ENCODE assay signal across 23 mouse cellular contexts in genomic region chr13:5204143-5204542, GRCm38 (mm10).
DNase-seq lines count a peak whose midpoint lies in the region; ATAC-seq and TF ChIP-seq lines count a peak whose summit lies in the region.
"Had no signal": no experiment of that assay in that cellular context is flagged by ENCODE, and none has a peak within 500 bp of the region (broad histone marks: within the 10 kb centered on the region; RNA-seq: fewer than 3 reads in every experiment).

No protein-coding gene starts in this region.

- no peaks in the 10 kb centered on the region for H3K9me3 ChIP-seq in kidney, postnatal 0 days (replicated peaks; ENCODE audit: low read length)
- H3K9me3 ChIP-seq: embryonic facial prominence, embryonic 13.5 days; heart, embryonic 12.5 days; hindbrain, embryonic 12.5 days; liver, embryonic 13.5 days; lung, embryonic 15.5 days; megakaryocyte, embryonic 14.5 days; neural tube, embryonic 13.5 days had no signal

- TF ChIP-seq CTCF in kidney, postnatal 0 days (IDR thresholded peaks at IDR 0.05; ENCODE audit: low read depth), result no peak

- 0 out of 2 replicates have a peak, but pooled peaks have one; percentile 29 for ATAC-seq in kidney, postnatal 0 days (replicated peaks; ENCODE audit: low FRiP score, low read depth)
- no peak for ATAC-seq in erythroid progenitor cell, adult 5-6 weeks (replicated peaks; ENCODE audit: low FRiP score, poor library complexity, severe bottlenecking)
- ATAC-seq: inflammation-experienced regulatory T-cells, adult 6 months had no signal

- H3K27ac ChIP-seq in kidney, postnatal 0 days, result no peak overlapping the region
- H3K27ac ChIP-seq: embryonic facial prominence, embryonic 13.5 days; hindbrain, embryonic 12.5 days; liver, embryonic 13.5 days; lung, embryonic 15.5 days; neural tube, embryonic 13.5 days had no signal

- H3K27me3 ChIP-seq in kidney, postnatal 0 days (ENCODE audit: insufficient read depth, low read length), result no peaks in the 10 kb centered on the region
- H3K27me3 ChIP-seq: embryonic facial prominence, embryonic 13.5 days; heart, embryonic 12.5 days; hindbrain, embryonic 12.5 days; liver, embryonic 13.5 days; lung, embryonic 15.5 days; megakaryocyte, embryonic 14.5 days; neural tube, embryonic 13.5 days had no signal

- DNase-seq in kidney, postnatal 0 days (ENCODE audit: low spot score), result peak; percentile 79
- DNase-seq in kidney, postnatal 36 days, result no peak
- DNase-seq in ovary, adult 18-20 months (ENCODE audit: low spot score), result peak; percentile 23
- no peak for DNase-seq in ovary, postnatal 14 days (ENCODE audit: low spot score)
- DNase-seq in adrenal gland, postnatal 25 days, result peak; percentile 32
- DNase-seq in left cerebral cortex, postnatal 14 days (ENCODE audit: low spot score in 2 of 2), result no peak
- DNase-seq: B cell, adult 2 months; cerebellum, adult 9-11 months; gastrocnemius, postnatal 10 days; heart, adult 11 months; heart, postnatal 14 days; liver, embryonic 13.5 days; midbrain, embryonic 14.5 days; spleen, adult 18-20 months; thymus, postnatal 36 days had no signal

- H3K4me3 ChIP-seq in kidney, postnatal 0 days (replicated peaks; ENCODE audit: low read depth, low read length), result no peak overlapping the region
- H3K4me3 ChIP-seq: embryonic facial prominence, embryonic 13.5 days; heart, embryonic 12.5 days; hindbrain, embryonic 12.5 days; liver, embryonic 13.5 days; lung, embryonic 15.5 days; megakaryocyte, embryonic 14.5 days; neural tube, embryonic 13.5 days had no signal

- no peaks in the 10 kb centered on the region for H3K36me3 ChIP-seq in kidney, postnatal 0 days (ENCODE audit: insufficient read depth, low read length)
- H3K36me3 ChIP-seq: embryonic facial prominence, embryonic 13.5 days; heart, embryonic 12.5 days; hindbrain, embryonic 12.5 days; liver, embryonic 13.5 days; lung, embryonic 15.5 days; neural tube, embryonic 13.5 days had no signal

- intact Hi-C loops in left cerebral cortex, postnatal 14 days (cut with DNase I), result no loop called here

- no peaks in the 10 kb centered on the region for H3K4me1 ChIP-seq in kidney, postnatal 0 days (replicated peaks; ENCODE audit: insufficient read depth, low read length)
- H3K4me1 ChIP-seq: heart, embryonic 12.5 days; hindbrain, embryonic 12.5 days; liver, embryonic 13.5 days; lung, embryonic 15.5 days; megakaryocyte, embryonic 14.5 days; neural tube, embryonic 13.5 days had no signal

- H3K9ac ChIP-seq in kidney, postnatal 0 days (ENCODE audit: low read depth, low read length), result no peak overlapping the region
- H3K9ac ChIP-seq: embryonic facial prominence, embryonic 13.5 days; heart, embryonic 12.5 days; hindbrain, embryonic 12.5 days; liver, embryonic 13.5 days; lung, embryonic 15.5 days; neural tube, embryonic 13.5 days had no signal

- no peak overlapping the region for H3K4me2 ChIP-seq in kidney, postnatal 0 days (ENCODE audit: low read length)
- H3K4me2 ChIP-seq: embryonic facial prominence, embryonic 13.5 days; heart, embryonic 12.5 days; hindbrain, embryonic 12.5 days; liver, embryonic 13.5 days; lung, embryonic 15.5 days; neural tube, embryonic 13.5 days had no signal

- WGBS in kidney, postnatal 0 days, result 10% methylated on average over 2 of the region's 2 CpGs

Comparison
In these comparisons a context has a peak if more than half of its experiments do, and no peak if none do; other contexts are left out.
1. DNase-seq: peak in kidney, postnatal 0 days (single experiment), ovary, adult 18-20 months (single experiment) and adrenal gland, postnatal 25 days (single experiment); none in kidney, postnatal 36 days (0 of 2), ovary, postnatal 14 days (single experiment) and left cerebral cortex, postnatal 14 days (0 of 2).